Mouse (Mus musculus) c-Kit-positive CD71-negative TER-119-negative erythroid progenitor cells, embryonic 14.5 days (primary cell): ENCODE results near the gene 1700018B08Rik.

Experiments used
- DNase-seq: peaks from one replicate; pipeline ENCODE4 v3.0.0-alpha.2; 2013; ENCODE audit warnings: low read depth

1700018B08Rik gene

GRCm38 (mm10) chr8:121511751-121512150, 32.4 kb downstream of the 1700018B08Rik start:
- DNase-seq, result no peak

- DNase-seq, result no peak
Observed at GRCm38 (mm10) chr8:121497621-121498020, 46.5 kb downstream of the 1700018B08Rik start.

- no peak for DNase-seq
Observed at GRCm38 (mm10) chr8:121491633-121492032, 52.5 kb downstream of the 1700018B08Rik start.

- DNase-seq, result no peak
Observed at GRCm38 (mm10) chr8:121484072-121484782, 59.9 kb downstream of the 1700018B08Rik start.
